Comparison of ENCODE assay signal across 10 mouse cellular contexts in genomic region chr5:134986298-134987268, GRCm38 (mm10). TPM values are rescaled to one million over a fixed set of nuclear protein-coding genes. Genes with fewer than 3 reads are reported as not detected.
DNase-seq lines count a peak whose midpoint lies in the region; ATAC-seq lines count a peak whose summit lies in the region.
"Had no signal": no experiment of that assay in that cellular context is flagged by ENCODE, and none has a peak within 500 bp of the region (broad histone marks: within the 10 kb centered on the region; RNA-seq: fewer than 3 reads in every experiment).

No protein-coding gene starts in this region.

- H3K36me3 ChIP-seq in heart, embryonic 10.5 days: no peaks in the 10 kb centered on the region
- H3K36me3 ChIP-seq in hindbrain, embryonic 16.5 days (ENCODE audit: control insufficient read depth, insufficient read depth, low read length): no peaks in the 10 kb centered on the region

- H3K4me1 ChIP-seq in heart, embryonic 10.5 days: peaks cover 35% of the 10 kb centered on the region
- peaks cover 11% of the 10 kb centered on the region for H3K4me1 ChIP-seq in hindbrain, embryonic 16.5 days (ENCODE audit: control insufficient read depth, insufficient read depth, low read depth, low read length)

- H3K4me2 ChIP-seq in hindbrain, embryonic 16.5 days (ENCODE audit: low read length): peak overlapping the region; percentile 42

- H3K27me3 ChIP-seq in heart, embryonic 10.5 days (ENCODE audit: insufficient read depth, poor library complexity, severe bottlenecking): peaks cover 78% of the 10 kb centered on the region
- peaks cover 40% of the 10 kb centered on the region for H3K27me3 ChIP-seq in hindbrain, embryonic 16.5 days (replicated peaks; ENCODE audit: control insufficient read depth, insufficient read depth, low read length)

- peak overlapping the region; percentile 47 for H3K9ac ChIP-seq in hindbrain, embryonic 16.5 days (ENCODE audit: low read depth, low read length)

- DNase-seq in heart, embryonic 10.5 days (ENCODE audit: low spot score): no peak
- DNase-seq in heart, adult 11 months: no peak
- DNase-seq in ZHBTc4 (ENCODE audit: low read depth, low spot score): peak; percentile 46
- no peak for DNase-seq in B cell, adult 2 months
- DNase-seq in urinary bladder, adult 18-20 months (ENCODE audit: low spot score in 2 of 2): no peak
- no peak for DNase-seq in natural killer cell, adult 2 months (ENCODE audit: low spot score in 2 of 2)

- ATAC-seq in hindbrain, embryonic 16.5 days: peak; percentile 37; the same call in 1 of the 2 replicates
- 0 out of 2 replicates have a peak, but pooled peaks have one; percentile 18 for ATAC-seq in megakaryocyte, adult 5-6 weeks (ENCODE audit: poor library complexity, severe bottlenecking)

- WGBS in heart, embryonic 10.5 days: 5% methylated on average over 79 of the region's 79 CpGs
- 3% methylated on average over 79 of the region's 79 CpGs for WGBS in hindbrain, embryonic 16.5 days

- peak overlapping the region; percentile 52 for H3K4me3 ChIP-seq in heart, embryonic 10.5 days
- peak overlapping the region; percentile 34 for H3K4me3 ChIP-seq in hindbrain, embryonic 16.5 days (ENCODE audit: low read length)
- H3K4me3 ChIP-seq: erythroblast, embryonic 14.5 days had no signal

- peak overlapping the region; percentile 24; the same call in 1 of the 2 replicates for H3K27ac ChIP-seq in heart, embryonic 10.5 days
- H3K27ac ChIP-seq in hindbrain, embryonic 16.5 days (ENCODE audit: low read depth, low read length): no peak overlapping the region

- no peaks in the 10 kb centered on the region for H3K9me3 ChIP-seq in heart, embryonic 10.5 days
- no peaks in the 10 kb centered on the region for H3K9me3 ChIP-seq in hindbrain, embryonic 16.5 days (ENCODE audit: control insufficient read depth, low read length)

RNA-seq across cellular contexts. Expression of gene Cldn3, which starts 0.6 kb away (rescaled TPM):
- polyA plus RNA-seq in heart, embryonic 10.5 days (2016; fragmentation: Nextera tagmentation; extraction: Ambion mirVana): 2.7 and 10.2 TPM in 2 replicates
- polyA plus RNA-seq in hindbrain, embryonic 16.5 days (2015; fragmentation: Nextera tagmentation; extraction: Ambion mirVana): 4.2 and 4.6 TPM in 2 replicates
- not detected in 2 replicates for total RNA-seq in megakaryocyte, adult 5-6 weeks (2015)
- not detected in 2 replicates for total RNA-seq in megakaryocyte, adult 5-6 weeks (2017)
- polyA plus RNA-seq: C2C12 had no signal

RNA-seq across cellular contexts. Expression of gene Abhd11, which starts 22.4 kb away (rescaled TPM):
- 57.8 and 63.7 TPM in 2 replicates for polyA plus RNA-seq in heart, embryonic 10.5 days (2016; fragmentation: Nextera tagmentation; extraction: Ambion mirVana)
- polyA plus RNA-seq in hindbrain, embryonic 16.5 days (2015; fragmentation: Nextera tagmentation; extraction: Ambion mirVana): 73.3 and 82.1 TPM in 2 replicates
- total RNA-seq in megakaryocyte, adult 5-6 weeks (2015): 52.5 and 55.0 TPM in 2 replicates
- total RNA-seq in megakaryocyte, adult 5-6 weeks (2017): 22.9 and 32.7 TPM in 2 replicates

RNA-seq across cellular contexts. Expression of gene Stx1a, which starts 36.7 kb away (rescaled TPM):
- 8.5 and 8.6 TPM in 2 replicates for polyA plus RNA-seq in heart, embryonic 10.5 days (2016; fragmentation: Nextera tagmentation; extraction: Ambion mirVana)
- polyA plus RNA-seq in hindbrain, embryonic 16.5 days (2015; fragmentation: Nextera tagmentation; extraction: Ambion mirVana): 147 and 162 TPM in 2 replicates
- 0.09 TPM in 1 of 2 replicates, not detected in the other for total RNA-seq in megakaryocyte, adult 5-6 weeks (2015)
- total RNA-seq in megakaryocyte, adult 5-6 weeks (2017): not detected in 2 replicates

RNA-seq across cellular contexts. Expression of gene Cldn4, which starts 39.8 kb away (rescaled TPM):
- 2.8 and 6.9 TPM in 2 replicates for polyA plus RNA-seq in heart, embryonic 10.5 days (2016; fragmentation: Nextera tagmentation; extraction: Ambion mirVana)
- polyA plus RNA-seq in hindbrain, embryonic 16.5 days (2015; fragmentation: Nextera tagmentation; extraction: Ambion mirVana): not detected in 2 replicates
- total RNA-seq in megakaryocyte, adult 5-6 weeks (2015): not detected in 2 replicates
- not detected in 2 replicates for total RNA-seq in megakaryocyte, adult 5-6 weeks (2017)
- polyA plus RNA-seq: erythroblast, embryonic 14.5 days had no signal

RNA-seq across cellular contexts. Expression of gene Mettl27, which starts 54.4 kb away (rescaled TPM):
- polyA plus RNA-seq in heart, embryonic 10.5 days (2016; fragmentation: Nextera tagmentation; extraction: Ambion mirVana): 8.8 and 12.1 TPM in 2 replicates
- polyA plus RNA-seq in hindbrain, embryonic 16.5 days (2015; fragmentation: Nextera tagmentation; extraction: Ambion mirVana): 5.2 and 7.0 TPM in 2 replicates
- total RNA-seq in megakaryocyte, adult 5-6 weeks (2015): 0.46 and 3.0 TPM in 2 replicates
- 0.89 and 1.3 TPM in 2 replicates for total RNA-seq in megakaryocyte, adult 5-6 weeks (2017)

Comparison
In these comparisons a context has a peak if more than half of its experiments do, and no peak if none do; other contexts are left out.
1. RNA of gene Stx1a, which starts 36.7 kb away (polyA plus RNA-seq): 147 to 162 TPM in hindbrain, embryonic 16.5 days; 8.5 to 8.6 TPM in heart, embryonic 10.5 days; every median in the first group is over 10 times any median in the second.